Mouse (Mus musculus): ENCODE data around the gene Fndc3c1. TPM values are rescaled to one million over a fixed set of nuclear protein-coding genes. Genes with fewer than 3 reads are reported as not detected.
"Not testable (repeated sequence)": the region's sequence is repeated elsewhere in the genome, so short reads cannot be mapped to it uniquely, and the experiment has no call there.

The Fndc3c1 gene
- 57.6 and 72.5 TPM in 2 replicates for polyA plus RNA-seq (2016; fragmentation: Nextera tagmentation; extraction: Ambion mirVana)

DNA sequence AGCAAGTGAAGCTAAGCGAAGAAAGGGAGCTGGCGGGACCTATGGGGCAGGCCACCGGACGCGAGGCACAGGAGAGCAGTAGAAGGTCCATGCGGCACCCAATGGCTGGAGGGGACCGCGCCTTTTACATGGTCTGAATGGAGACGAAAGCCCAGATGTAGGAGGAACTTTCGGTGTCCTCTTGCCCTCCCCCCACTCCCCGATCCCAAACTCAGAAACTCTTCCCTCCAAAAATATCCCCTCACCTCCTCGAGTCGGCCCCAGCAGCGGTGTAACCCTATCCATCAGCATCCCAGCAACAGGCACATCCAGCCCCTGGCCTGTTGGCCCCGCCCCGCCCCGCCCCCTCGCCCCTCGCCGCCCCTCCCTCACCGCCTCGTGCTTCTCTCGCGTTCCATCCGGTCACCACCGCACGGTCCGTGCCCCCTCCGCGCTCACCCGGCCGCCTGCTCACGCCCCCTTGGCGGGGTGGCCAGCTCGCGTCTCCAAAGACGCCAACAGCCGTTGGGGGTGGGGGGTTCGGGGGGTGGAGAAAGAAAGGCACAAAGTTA is at the start of gene Fndc3c1:
Gene Fndc3c1, minus strand, starts transcription at position 301 of the 551 bp plus-strand sequence.
- H3K36me3 ChIP-seq, result no peaks in the 10 kb centered on the region
- H3K4me1 ChIP-seq, result peaks cover 17% of the 10 kb centered on the region; the same call in 1 of the 2 replicates
- peak within 1 kb of the TSS; percentile 54 for H3K4me3 ChIP-seq
- peaks cover 33% of the 10 kb centered on the region for H3K27me3 ChIP-seq (ENCODE audit: low read depth, poor library complexity, severe bottlenecking)
- H3K27ac ChIP-seq (replicated peaks), result peak within 1 kb of the TSS; percentile 83
- DNase-seq (ENCODE audit: low spot score), result peak; percentile 84
- H3K9me3 ChIP-seq (replicated peaks), result no peaks in the 10 kb centered on the region
- 21% methylated on average over 31 of the region's 39 CpGs for WGBS

DNA sequence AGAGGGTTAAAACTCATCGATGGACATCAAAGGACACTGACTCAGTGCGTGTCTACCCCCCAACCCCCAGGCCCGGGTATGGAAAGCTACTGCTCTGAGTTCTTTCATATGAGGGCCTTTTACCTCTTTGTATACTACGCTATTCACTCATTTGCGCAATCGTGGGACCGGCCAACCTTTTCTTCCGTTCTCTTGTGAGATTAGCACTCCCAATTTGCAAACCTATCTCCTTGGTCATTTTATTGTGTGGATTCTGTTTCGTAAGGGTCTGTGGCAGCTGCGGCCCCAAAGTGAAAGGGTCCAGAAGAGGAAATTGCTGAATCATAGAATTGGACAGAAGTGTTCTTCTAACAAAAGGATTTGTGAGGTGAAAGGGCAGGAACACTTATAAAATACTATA is 1.2 kb upstream of the Fndc3c1 start:
- H3K27ac ChIP-seq (replicated peaks), result peak overlapping the region; percentile 83
- peaks cover 33% of the 10 kb centered on the region for H3K27me3 ChIP-seq (ENCODE audit: low read depth, poor library complexity, severe bottlenecking)
- DNase-seq (ENCODE audit: low spot score), result peak; percentile 22
- WGBS, result 30% methylated on average over 10 of the region's 10 CpGs
- no peaks in the 10 kb centered on the region for H3K36me3 ChIP-seq
- H3K4me1 ChIP-seq, result peaks cover 17% of the 10 kb centered on the region; the same call in 1 of the 2 replicates
- H3K4me3 ChIP-seq, result peak overlapping the region; percentile 54
- no peaks in the 10 kb centered on the region for H3K9me3 ChIP-seq (replicated peaks)

GRCm38 (mm10) chrX:106485671-106486070 is 470 bp upstream of the Fndc3c1 start:
- H3K9me3 ChIP-seq (replicated peaks), result no peaks in the 10 kb centered on the region
- peaks cover 33% of the 10 kb centered on the region for H3K27me3 ChIP-seq (ENCODE audit: low read depth, poor library complexity, severe bottlenecking)
- DNase-seq (ENCODE audit: low spot score), result no peak
- no peaks in the 10 kb centered on the region for H3K36me3 ChIP-seq
- peaks cover 17% of the 10 kb centered on the region; the same call in 1 of the 2 replicates for H3K4me1 ChIP-seq
- WGBS, result 30% methylated on average over 13 of the region's 13 CpGs
- peak overlapping the region; percentile 54 for H3K4me3 ChIP-seq
- peak overlapping the region; percentile 83 for H3K27ac ChIP-seq (replicated peaks)

DNA sequence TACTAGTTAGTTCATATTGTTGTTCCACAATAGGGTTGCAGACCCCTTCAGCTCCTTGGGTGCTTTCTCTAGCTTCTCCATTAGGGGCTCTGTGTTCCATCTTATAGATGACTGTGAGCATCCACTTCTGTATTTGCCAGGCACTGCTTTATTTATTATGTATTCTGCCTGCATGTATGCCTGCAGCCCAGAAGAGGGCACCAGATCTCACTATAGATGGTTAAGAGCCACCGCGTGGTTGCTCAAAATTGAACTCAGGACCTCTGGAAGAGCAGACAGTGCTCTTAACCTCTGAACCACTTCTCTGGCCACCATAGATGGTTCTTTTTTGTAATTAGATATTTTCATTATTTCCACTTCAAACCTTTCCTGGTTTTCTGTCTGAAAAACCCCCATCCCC is 5.3 kb downstream of the Fndc3c1 start:
- DNase-seq (ENCODE audit: low spot score); H3K27ac ChIP-seq (replicated peaks); H3K36me3 ChIP-seq; H3K9me3 ChIP-seq (replicated peaks); H3K4me3 ChIP-seq; H3K27me3 ChIP-seq (ENCODE audit: low read depth, poor library complexity, severe bottlenecking); H3K4me1 ChIP-seq: not testable (repeated sequence)
- 45% methylated on average over 2 of the region's 2 CpGs for WGBS

- no peak for DNase-seq (ENCODE audit: low spot score)
- no peaks in the 10 kb centered on the region for H3K9me3 ChIP-seq (replicated peaks)
- H3K4me3 ChIP-seq, result no peak overlapping the region
- no peak overlapping the region for H3K27ac ChIP-seq (replicated peaks)
- H3K4me1 ChIP-seq, result no peaks in the 10 kb centered on the region
- H3K27me3 ChIP-seq (ENCODE audit: low read depth, poor library complexity, severe bottlenecking), result no peaks in the 10 kb centered on the region
- no peaks in the 10 kb centered on the region for H3K36me3 ChIP-seq
Measured at GRCm38 (mm10) chrX:106385304-106385703, 99.9 kb downstream of the Fndc3c1 start.

GRCm38 (mm10) chrX:106380608-106381007 is 104.6 kb downstream of the Fndc3c1 start:
- H3K27ac ChIP-seq (replicated peaks), result no peak overlapping the region
- no peak overlapping the region for H3K4me3 ChIP-seq
- H3K27me3 ChIP-seq (ENCODE audit: low read depth, poor library complexity, severe bottlenecking), result peaks cover 6% of the 10 kb centered on the region; the same call in 1 of the 2 replicates
- H3K4me1 ChIP-seq, result no peaks in the 10 kb centered on the region
- no peaks in the 10 kb centered on the region for H3K9me3 ChIP-seq (replicated peaks)
- no peak for DNase-seq (ENCODE audit: low spot score)
- H3K36me3 ChIP-seq, result no peaks in the 10 kb centered on the region

Small RNA genes lying within 50 kb of the gene (microRNA-seq; reads per million reads assigned to microRNA genes)
- gene Gm27428, result not detected

Other genes with a start within 250 kb of the Fndc3c1 start
- not detected in 2 replicates for gene Fnd3c2, start 230.0 kb downstream of the Fndc3c1 start, polyA plus RNA-seq (2016; fragmentation: Nextera tagmentation; extraction: Ambion mirVana)
- gene Gm5127, start 97.8 kb upstream of the Fndc3c1 start, polyA plus RNA-seq (2016; fragmentation: Nextera tagmentation; extraction: Ambion mirVana), result 3.9 and 5.8 TPM in 2 replicates
- gene Cysltr1, start 118.3 kb upstream of the Fndc3c1 start, polyA plus RNA-seq (2016; fragmentation: Nextera tagmentation; extraction: Ambion mirVana), result 0.57 and 1.3 TPM in 2 replicates